Mouse (Mus musculus): Measurements from ENCODE around the gene Oaz1.
"Not testable (repeated sequence)": the region's sequence is repeated elsewhere in the genome, so short reads cannot be mapped to it uniquely, and the experiment has no call there.

Oaz1 gene

DNA sequence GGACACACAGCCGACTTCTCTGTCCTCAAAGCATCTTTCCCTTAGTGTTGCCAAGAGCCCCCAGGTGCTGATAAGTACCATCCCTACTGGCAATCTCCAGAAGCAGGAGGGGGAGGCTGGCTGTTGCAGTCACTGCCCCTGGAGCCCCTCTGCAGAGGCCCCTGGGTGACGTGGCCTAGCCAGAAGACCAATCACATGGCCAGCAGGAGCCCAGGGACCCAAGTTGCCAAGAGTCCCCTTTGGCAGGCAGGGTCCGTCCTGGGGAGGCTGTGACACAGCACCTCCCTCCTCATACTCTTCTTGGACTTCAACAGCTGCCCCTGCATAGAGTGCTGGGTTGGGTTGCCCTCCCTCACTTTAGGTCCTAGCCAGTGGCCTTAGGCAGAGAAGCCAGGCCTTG lies 23.5 kb upstream of the Oaz1 start:
- no peak for DNase-seq

DNA sequence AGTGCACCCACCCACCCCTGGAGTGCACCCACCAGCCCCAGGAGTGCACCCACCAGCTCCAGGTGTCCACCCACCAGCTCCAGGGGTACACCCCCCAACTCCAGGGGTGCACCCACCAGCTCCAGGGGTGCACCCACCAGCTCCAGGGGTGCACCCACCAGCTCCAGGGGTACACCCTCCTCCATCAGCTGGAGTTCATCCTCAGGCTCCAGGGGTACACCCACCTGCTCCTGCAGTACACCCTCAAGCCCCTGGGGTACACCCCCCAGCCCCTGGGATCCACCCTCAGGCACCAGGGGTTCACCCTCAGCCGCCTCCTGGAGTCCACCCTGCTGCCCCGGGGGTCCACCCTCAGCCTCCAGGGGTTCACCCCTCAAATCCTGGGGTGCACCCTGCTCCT lies 22.1 kb upstream of the Oaz1 start:
- DNase-seq = peak; percentile 68

DNA sequence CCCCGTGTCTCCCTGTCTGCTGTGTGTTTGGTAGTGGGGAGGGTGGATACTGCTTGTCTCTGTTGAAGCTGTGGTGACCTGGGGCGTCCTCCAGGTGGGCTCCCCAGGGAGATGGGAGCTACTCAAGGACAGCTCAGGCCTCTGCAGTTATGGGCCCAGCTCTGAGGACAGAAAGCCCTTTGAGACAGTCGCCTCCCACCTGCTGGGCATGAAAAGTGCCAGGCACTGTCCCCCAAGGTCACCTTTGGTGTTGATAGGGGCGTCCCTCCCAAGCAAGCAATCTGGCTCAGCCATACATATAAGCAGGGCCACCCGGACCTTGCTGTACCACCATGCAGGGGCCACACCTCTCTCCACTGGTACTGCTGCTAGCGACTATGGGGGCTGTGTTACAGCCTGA lies 21.5 kb upstream of the Oaz1 start, which contains the start of gene Amh:
Gene Amh (plus strand): TSS at position 328 of the 400 bp plus-strand sequence.
- peak; percentile 63 for DNase-seq

DNA sequence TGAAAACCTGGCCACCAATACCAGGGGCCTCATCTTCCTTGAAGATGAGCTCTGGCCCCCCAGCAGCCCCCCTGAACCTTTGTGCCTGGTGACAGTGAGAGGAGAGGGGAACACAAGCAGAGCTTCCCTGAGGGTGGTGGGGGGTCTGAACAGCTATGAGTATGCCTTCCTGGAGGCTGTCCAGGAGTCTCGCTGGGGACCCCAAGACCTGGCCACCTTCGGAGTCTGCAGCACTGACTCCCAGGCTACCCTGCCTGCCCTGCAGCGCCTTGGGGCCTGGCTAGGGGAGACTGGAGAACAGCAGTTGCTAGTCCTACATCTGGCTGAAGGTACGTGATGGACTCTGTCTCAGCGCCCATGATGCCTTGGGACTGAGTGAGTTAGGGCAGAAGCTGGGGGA lies 21.1 kb upstream of the Oaz1 start:
- peak; percentile 64 for DNase-seq

DNA sequence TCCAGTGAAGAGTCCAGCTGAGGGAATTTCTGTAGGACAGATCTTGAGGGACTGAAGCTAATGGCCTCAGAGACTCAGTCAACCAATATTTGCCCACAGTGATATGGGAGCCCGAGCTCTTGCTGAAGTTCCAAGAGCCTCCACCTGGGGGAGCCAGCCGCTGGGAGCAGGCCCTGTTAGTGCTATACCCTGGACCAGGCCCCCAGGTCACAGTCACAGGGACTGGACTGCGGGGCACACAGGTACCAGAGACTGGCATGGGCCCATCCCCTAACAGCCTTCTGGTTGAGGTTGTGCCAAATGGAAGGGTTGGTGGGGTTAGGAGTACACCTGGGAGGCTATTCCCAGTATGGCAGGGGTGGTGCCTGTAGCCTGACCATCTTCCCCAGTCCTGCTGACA lies 20.5 kb upstream of the Oaz1 start:
- DNase-seq = peak; percentile 87

DNA sequence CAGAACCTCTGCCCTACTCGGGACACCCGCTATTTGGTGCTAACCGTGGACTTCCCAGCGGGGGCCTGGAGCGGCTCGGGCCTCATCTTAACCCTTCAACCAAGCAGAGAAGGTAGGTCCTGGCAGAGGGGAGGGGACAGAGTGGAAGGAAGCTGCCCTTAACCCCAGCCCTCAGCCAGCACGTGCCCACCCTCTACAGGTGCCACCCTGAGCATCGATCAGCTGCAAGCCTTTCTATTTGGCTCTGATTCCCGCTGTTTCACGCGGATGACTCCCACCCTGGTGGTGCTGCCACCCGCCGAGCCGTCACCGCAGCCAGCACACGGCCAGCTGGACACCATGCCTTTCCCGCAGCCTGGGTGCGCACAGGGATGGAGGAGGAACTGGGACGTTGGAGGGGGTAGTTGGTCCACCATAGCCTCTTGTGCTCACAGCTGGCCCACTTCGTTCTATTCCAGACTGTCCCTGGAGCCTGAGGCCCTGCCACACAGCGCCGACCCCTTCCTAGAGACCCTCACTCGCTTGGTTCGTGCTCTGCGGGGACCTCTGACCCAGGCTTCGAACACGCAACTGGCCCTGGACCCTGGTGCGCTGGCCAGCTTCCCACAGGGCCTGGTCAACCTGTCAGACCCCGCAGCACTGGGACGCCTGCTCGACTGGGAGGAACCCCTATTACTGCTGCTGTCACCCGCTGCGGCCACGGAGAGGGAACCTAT lies 20.0 kb upstream of the Oaz1 start:
- DNase-seq = peak; percentile 76

DNA sequence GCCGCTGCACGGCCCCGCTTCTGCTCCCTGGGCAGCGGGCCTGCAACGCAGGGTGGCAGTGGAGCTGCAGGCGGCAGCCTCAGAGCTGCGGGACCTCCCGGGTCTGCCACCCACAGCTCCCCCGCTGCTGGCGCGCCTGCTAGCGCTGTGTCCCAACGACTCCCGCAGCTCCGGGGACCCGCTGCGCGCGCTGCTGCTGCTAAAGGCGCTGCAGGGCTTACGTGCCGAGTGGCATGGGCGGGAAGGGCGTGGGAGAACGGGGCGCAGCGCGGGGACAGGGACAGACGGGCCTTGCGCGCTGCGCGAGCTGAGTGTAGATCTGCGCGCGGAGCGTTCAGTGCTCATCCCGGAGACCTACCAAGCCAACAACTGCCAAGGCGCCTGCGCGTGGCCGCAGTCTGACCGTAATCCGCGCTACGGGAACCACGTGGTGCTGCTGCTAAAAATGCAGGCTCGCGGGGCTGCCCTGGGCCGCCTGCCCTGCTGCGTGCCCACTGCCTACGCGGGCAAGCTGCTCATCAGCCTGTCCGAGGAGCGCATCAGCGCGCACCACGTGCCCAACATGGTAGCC lies 19.3 kb upstream of the Oaz1 start:
- DNase-seq = peak; percentile 94

DNA sequence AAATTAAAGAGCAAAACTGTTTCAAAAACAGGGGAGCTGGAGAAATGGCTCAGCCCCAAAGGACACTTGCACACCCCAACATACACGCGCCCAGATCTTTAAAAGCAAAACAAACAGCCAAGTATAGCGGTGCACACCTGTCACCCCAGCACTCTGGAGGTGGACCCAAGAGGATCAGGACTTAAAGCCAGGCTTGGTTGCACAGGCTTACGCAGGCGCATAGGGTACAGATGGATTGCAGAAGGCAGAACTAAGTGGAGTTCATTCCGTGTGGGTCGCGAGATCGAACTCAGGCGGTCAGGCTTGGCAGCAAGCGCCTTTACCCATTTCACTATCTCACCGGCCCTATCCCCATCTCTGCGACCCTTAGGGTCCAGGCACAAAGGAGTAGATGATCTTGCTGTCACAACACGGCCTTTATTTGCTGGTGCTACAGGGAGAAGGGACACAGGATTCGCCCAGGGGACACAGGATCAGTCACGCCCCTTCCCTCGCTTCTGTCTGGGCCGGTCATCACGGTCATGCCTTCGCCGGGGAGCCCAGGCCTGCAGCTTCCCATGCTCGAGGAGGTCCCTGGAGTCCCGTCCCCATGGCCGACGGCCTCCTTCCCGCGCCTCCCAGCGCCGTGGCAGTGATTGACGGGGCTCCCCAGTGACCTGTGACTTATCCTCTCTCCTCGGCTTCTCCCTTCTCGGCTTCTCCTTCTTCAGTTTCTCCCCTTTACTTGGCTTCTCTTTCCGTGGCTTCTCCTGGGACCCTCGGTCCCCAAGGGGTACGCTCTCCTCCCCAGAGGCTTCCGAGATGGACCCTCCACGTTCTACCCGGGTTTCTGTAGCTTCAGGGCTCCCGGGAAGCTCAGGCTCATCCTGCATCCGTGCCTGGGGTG lies 18.1 kb upstream of the Oaz1 start:
- peak; percentile 58 for DNase-seq

DNA sequence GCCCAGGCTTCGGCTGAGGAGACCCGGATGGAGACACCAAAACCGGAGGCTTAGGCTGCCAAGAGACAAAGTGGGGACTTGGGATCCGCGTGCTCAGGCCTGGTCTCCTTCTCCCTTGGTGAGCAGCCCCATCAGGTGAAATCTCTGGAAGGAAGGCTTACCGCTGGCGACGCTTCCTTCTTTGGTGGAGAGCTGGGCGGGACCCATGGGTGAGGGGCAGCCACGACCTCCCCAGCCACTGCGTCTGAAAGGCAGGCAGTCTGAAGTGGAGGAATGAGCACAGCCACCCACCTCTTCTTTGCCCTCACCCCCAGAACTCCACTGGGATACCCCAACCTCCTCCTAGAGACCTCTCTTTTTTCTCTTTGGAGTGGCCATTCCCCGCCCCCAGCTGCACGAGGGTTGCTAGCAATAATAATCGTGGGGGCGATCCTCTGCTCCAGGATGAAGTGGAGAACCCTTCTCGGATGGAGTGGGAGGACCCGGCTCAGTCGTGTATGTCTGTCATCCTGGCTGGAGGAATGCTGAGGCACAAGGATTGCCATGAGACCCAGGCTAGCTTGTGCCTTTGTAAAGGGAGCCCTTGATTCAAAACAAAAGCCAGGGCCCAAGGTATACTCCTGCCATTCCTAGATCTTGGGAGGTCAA lies 17.3 kb upstream of the Oaz1 start:
- no peak for DNase-seq

DNA sequence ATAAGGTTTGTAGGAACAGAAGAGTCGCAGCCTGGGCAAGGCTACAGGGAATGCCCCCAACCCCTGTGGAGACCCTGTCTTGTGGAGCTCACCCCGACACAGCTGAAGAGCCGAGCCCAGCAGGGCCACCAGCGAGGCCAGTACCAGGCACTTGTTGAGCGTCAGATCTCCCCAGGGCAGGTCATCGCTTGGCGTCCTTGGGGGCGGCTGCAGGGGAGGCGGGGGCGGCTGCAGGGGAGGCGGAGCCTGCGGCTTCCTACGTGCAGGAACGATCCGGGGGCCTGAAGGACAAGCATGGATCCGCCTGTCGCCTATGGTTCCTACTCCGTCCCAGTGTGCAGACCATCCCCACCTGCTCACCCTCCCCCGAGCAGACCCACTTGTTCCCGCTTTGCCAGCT lies 16.4 kb upstream of the Oaz1 start:
- DNase-seq = peak; percentile 37

DNA sequence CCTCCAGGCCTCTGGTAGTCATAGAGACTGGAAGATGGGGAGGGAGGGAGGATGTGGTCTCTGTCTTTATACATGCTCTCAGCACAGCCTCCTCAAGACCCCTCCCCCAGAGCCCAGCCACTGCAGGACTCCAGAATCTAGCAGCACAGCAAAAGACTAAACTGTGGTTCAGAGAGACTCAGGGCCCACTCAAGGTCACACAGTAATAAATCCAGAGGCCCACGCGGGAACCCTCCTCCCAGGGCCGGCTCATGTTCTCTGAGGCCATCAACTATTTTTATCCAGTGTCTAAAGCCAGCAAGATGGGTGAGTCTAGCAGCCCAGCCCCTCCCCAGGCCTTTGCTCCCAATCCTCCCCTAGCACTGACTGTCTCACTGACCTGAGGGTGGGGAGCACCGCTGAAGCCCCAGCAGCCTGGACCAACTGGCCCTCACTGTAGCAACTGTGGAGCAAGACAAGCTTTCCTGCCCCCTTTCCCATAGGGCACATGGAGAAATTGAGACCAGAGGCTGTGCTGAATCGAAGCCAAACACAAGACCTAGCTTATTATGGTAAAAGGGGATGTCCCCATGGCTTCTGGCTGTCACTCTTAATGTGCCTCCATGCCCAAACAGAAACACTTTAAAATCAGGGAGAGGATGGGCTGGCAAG lies 13.9 kb upstream of the Oaz1 start:
- no peak for DNase-seq

DNA sequence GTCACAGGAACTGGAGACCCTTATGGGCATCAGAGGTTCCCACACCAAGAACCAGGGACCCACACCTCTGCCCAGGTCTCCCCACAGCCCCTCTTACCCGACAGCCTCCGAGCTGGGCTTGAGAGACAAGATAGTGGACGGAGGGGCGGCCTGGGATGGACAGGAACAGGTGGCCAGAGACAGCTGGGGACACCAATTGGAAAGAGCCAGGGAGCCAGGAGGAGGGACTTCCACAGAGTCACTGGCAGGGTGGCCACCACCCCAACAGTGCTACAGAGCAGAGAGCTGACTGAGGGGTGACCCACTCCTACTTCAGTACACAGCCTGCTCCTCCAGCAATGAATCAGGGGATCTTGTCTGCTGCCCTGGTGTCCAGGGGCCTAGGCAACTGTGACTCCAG lies 13.1 kb upstream of the Oaz1 start, which contains the start of gene Jsrp1:
Gene Jsrp1 (minus strand): TSS at position 133 of the 400 bp plus-strand sequence.
- DNase-seq = no peak

DNA sequence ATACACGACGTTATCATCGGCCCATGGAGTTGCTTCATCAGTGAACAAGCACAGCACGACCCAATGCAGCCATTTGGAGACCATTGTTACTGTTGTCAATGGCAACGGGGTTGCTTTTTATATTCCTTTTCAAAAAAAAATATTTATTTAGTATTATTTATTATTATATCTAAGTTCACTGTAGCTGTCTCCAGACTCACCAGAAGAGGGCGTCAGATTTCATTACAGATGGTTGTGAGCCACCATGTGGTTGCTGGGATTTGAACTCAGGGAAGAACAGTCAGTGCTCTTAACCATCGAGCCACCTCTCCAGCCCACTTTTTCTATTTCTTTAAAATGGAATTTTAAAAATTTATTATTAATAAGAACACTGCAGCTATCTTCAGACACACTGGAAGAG lies 11.7 kb upstream of the Oaz1 start:
- DNase-seq = no peak

DNA sequence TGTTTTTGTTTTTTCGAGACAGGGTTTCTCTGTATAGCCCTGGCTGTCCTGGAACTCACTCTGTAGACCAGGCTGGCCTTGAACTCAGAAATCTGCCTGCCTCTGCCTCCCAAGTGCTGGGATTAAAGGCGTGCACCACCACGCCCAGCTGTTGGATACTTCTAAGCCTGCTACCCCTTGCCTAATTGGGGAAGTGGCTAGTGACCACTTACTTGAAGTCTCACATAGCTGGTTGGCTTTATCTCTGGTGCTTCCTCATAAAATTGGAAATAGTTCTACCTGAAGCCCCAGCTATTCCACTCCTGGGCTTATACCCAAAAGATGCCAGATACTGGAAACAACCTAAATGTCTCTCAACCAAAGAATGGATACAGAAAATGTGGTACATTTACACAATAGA lies 10.2 kb upstream of the Oaz1 start:
- not testable (repeated sequence) for DNase-seq

DNA sequence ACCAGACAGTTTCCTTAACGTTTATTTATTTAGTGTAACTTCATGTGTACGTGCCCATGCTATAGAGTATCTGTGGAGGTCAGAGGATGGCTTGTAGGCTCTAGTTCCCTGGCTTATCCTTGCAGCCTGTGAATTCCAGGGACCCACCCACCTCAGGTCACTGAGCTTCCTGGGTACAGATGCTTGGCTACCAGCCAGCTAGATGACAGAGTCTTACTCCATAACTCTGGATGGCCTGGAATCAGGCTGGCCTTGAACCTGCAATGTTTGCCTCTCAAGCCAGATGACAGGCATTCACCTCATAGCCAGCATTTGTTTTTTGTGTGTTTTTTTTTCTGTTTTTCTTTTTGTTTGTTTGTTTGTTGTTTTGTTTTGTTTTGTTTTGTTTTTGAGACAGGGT lies 9.3 kb upstream of the Oaz1 start:
- no peak for DNase-seq

DNA sequence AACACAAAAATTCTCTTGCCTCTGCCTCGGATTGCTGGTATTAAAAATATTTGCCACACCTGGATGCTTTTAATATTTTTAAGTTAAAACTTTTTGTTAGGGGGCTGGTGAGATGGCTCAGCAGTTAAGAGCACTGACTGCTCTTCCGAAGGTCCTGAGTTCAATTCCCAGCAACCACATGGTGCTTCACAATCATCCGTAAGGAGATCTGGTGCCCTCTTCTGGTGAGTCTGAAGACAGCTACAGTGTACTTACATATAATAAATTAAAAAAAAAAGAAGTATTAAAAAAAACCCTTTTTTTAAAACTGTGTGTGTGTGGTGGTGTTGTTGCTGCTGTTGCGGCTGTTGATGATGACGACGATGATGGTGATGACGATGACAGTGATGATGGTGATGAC lies 8.5 kb upstream of the Oaz1 start:
- not testable (repeated sequence) for DNase-seq

DNA sequence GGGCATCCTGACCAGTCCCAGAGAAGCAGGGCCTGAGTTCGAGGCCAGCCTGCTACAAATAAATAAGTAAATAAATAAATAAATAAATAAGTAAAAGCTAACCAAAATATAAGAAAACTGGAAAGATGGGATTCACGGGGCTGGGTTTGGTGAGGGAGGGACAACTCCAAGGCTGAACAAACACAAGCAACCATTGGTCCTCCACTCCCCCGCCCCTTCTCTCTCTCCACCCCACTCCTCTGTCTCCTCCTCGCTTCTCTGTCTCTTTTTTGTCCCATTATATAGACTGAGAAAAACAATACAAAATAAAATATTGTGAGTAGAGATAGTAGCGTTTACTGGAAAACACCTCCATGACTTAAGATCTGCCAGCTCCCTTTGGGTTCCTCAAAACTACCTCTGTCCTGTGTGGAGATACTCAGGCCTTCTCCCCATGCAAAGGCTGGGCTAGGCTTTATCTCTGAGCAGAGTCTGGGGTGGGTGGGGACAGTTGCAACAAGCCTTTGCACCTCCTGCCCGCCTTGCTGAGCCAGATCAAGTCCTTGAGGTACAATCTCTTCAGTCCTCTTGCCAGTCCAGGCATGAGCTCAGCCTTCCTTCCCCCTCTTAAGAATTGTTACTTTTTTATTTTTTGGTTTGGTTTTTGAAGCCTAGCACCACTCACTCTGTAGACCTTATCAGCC lies 7.7 kb upstream of the Oaz1 start:
- no peak for DNase-seq

DNA sequence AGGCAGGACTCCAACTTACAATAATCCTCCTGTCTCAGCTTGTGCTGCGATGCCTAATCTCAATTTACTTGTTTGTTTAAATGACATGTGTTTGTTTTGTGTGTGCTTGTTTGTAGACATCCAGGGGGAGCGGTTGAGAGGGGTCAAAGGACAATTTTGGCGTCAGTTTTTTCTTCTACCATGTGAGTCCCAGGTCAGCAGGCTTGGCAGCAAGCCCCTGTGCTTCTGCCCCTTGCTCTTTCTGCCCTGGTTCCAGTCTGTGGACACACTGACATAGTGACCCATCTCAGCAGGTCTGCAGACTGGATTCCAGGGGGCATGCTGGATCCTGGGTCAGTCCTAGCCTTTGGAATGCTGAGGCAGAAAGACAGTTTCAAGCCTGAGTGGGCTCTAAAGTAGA lies 7.0 kb upstream of the Oaz1 start:
- DNase-seq = no peak

DNA sequence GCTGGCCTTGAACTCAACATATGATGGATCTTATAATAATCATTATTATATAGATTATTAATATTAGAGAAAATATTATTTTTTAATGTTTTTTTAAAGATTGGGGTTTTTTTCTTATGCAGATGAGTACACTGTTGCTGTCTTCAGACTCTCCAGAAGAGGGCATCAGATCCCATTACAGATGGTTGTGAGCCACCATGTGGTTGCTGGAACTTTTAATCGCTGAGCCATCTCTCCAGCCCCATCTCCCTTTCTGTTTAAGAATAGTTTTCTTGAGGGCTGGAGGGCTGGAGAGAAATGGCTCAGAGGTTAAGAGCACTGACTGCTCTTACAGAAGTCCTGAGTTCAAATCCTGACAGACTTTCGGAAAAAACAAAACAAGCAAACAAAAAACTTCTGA lies 4.5 kb upstream of the Oaz1 start:
- no peak for DNase-seq

DNA sequence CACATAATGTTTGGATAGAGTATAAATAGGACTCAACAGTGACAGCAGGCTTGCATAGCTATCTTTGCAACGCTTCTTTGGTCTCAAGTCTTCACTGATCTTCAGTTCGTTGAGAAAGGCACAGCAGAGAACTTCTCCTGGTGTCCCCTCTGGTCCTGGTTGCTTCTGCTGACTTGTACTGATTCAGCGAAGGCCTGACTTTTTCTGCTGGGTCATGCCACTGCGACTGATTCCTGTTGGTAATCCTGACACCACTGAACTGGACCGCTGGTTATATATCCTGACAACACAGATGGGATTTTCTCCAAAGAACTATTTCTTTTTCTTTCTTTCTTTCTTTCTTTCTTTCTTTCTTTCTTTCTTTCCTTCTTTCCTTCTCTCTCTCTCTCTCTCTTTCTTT lies 3.9 kb upstream of the Oaz1 start:
- DNase-seq = no peak

DNA sequence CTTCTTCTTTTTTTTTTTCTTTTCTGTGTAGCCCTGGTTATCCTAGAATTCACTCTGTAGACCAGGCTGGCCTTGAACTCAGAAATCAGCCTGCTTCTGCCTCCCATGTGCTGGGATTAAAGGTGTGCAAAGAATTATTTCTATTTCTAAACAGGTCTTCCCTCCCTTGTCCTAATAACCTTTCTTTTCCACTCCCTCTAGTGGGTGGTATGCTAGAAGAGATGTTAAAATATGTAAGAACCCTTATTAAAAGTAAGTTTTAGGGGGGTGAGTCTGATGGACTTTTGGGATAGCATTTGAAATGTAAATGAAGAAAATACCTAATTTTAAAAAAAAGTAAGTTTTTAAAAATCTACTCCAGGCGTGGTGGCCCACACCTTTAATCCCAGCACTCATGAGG lies 3.1 kb upstream of the Oaz1 start:
- DNase-seq = no peak
